14 mouse cellular contexts compared by ENCODE assay signal in the genomic region with DNA sequence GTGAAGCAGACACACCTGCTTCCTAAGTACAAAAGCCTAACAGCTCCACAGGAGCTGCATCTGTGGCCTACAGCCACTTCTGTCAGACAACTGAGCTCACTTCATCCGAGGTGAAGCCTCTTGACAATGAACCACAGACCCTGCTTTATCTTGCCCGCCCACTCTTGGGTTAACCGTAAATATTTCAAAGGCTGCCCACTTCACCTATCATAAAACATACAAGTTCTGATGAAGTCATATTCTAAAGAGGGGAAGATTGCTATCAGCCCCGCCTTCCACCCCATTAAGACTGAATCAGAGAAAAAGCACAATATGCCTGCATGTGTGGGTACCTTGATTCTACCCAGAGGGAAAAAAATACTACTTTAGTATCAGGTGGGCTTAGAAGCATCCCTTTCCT.
"Had no signal": no experiment of that assay in that cellular context is flagged by ENCODE, and none has a peak within 500 bp of the region (broad histone marks: within the 10 kb centered on the region; RNA-seq: fewer than 3 reads in every experiment).

No protein-coding gene starts in this region.

- H3K27me3 ChIP-seq: limb, embryonic 12.5 days; megakaryocyte, embryonic 14.5 days; midbrain, embryonic 12.5 days had no signal

- H3K9me3 ChIP-seq: limb, embryonic 12.5 days; megakaryocyte, embryonic 14.5 days; midbrain, embryonic 12.5 days had no signal

- H3K4me3 ChIP-seq: layer of hippocampus, adult 2 months; limb, embryonic 12.5 days; megakaryocyte, embryonic 14.5 days; midbrain, embryonic 12.5 days had no signal

- H3K9ac ChIP-seq: limb, embryonic 12.5 days; liver, embryonic 14.5 days; midbrain, embryonic 12.5 days had no signal

- H3K4me2 ChIP-seq: limb, embryonic 12.5 days; midbrain, embryonic 12.5 days had no signal

- H3K4me1 ChIP-seq: midbrain, embryonic 12.5 days had no signal

- H3K27ac ChIP-seq: layer of hippocampus, adult 2 months; limb, embryonic 12.5 days; liver, embryonic 14.5 days; midbrain, embryonic 12.5 days had no signal

- DNase-seq: kidney, adult 18-20 months; kidney, postnatal 10 days; kidney, postnatal 4 days; liver; lung, adult 2 months; lung, postnatal 4 days; right cerebral cortex, adult 18-20 months; right cerebral cortex, postnatal 25 days; thymus, postnatal 36 days had no signal
